Mouse (Mus musculus) CD4-positive, CD25-positive, alpha-beta regulatory T cell, adult 2 months (primary cell): ENCODE measurements around the gene Tmcc3.

Experiments
- DNase-seq: peaks from one replicate; pipeline ENCODE4 v3.0.0-alpha.2; 2012; ENCODE audit warnings: low read depth, low spot score

Gene Tmcc3

GRCm38 (mm10) chr10:94415950-94416844, 104.4 kb downstream of the Tmcc3 start:
- peak; percentile 15 for DNase-seq

- no peak for DNase-seq
These were observed 105.9 kb downstream of the Tmcc3 start for GRCm38 (mm10) chr10:94417643-94418042.

- peak; percentile 83 for DNase-seq
These were observed 114.5 kb downstream of the Tmcc3 start for GRCm38 (mm10) chr10:94426000-94426920.

GRCm38 (mm10) chr10:94426921-94427270, 115.1 kb downstream of the Tmcc3 start:
- DNase-seq = no peak

- DNase-seq = no peak
These were observed 116.6 kb downstream of the Tmcc3 start for GRCm38 (mm10) chr10:94428186-94428942.

GRCm38 (mm10) chr10:94430566-94430965, 118.8 kb downstream of the Tmcc3 start:
- no peak for DNase-seq

GRCm38 (mm10) chr10:94432933-94433332, 121.2 kb downstream of the Tmcc3 start:
- DNase-seq = no peak

GRCm38 (mm10) chr10:94433901-94434300, 122.2 kb downstream of the Tmcc3 start:
- no peak for DNase-seq

GRCm38 (mm10) chr10:94442725-94443124, 131.0 kb downstream of the Tmcc3 start:
- DNase-seq = no peak

GRCm38 (mm10) chr10:94443453-94443852, 131.7 kb downstream of the Tmcc3 start:
- DNase-seq = no peak

GRCm38 (mm10) chr10:94445192-94445591, 133.4 kb downstream of the Tmcc3 start:
- peak; percentile 25 for DNase-seq

GRCm38 (mm10) chr10:94446379-94447008, 134.7 kb downstream of the Tmcc3 start:
- DNase-seq = no peak

GRCm38 (mm10) chr10:94449676-94450075, 137.9 kb downstream of the Tmcc3 start:
- no peak for DNase-seq

- no peak for DNase-seq
These were observed 139.0 kb downstream of the Tmcc3 start for GRCm38 (mm10) chr10:94450781-94451180.

- no peak for DNase-seq
These were observed 145.7 kb downstream of the Tmcc3 start for GRCm38 (mm10) chr10:94457454-94457853.

- no peak for DNase-seq
These were observed 146.9 kb downstream of the Tmcc3 start for GRCm38 (mm10) chr10:94458690-94459089.

- DNase-seq = peak; percentile 58
These were observed 149.6 kb downstream of the Tmcc3 start for GRCm38 (mm10) chr10:94461378-94461777.

GRCm38 (mm10) chr10:94461871-94462270, 150.1 kb downstream of the Tmcc3 start:
- DNase-seq = no peak

GRCm38 (mm10) chr10:94462386-94463064, 150.8 kb downstream of the Tmcc3 start:
- no peak for DNase-seq

- no peak for DNase-seq
These were observed 151.7 kb downstream of the Tmcc3 start for GRCm38 (mm10) chr10:94463410-94463809.

GRCm38 (mm10) chr10:94465646-94466045, 153.9 kb downstream of the Tmcc3 start:
- no peak for DNase-seq
